Mouse (Mus musculus) cerebellum, adult (tissue): Measurements from ENCODE around the gene Prr15.

Experiments
- ATAC-seq: cut with Nextera tagmentation; 2 replicates; pipeline ENCODE4 v1.9.2; 2017; ENCODE audit warnings: mild to moderate bottlenecking, moderate library complexity, mixed read lengths; ENCODE audit not compliant: insufficient number of reproducible peaks, low FRiP score, low TSS enrichment

The Prr15 gene

GRCm38 (mm10) chr6:54330166-54330565 lies 4.5 kb downstream of the Prr15 start:
- ATAC-seq: no peak

- ATAC-seq: no peak
Observed at GRCm38 (mm10) chr6:54331765-54332164, 6.1 kb downstream of the Prr15 start.

GRCm38 (mm10) chr6:54332203-54332602 lies 6.6 kb downstream of the Prr15 start:
- no peak for ATAC-seq

- 0 out of 2 replicates have a peak, but pooled peaks have one; percentile 11 for ATAC-seq
Observed at GRCm38 (mm10) chr6:54333116-54333651, 7.5 kb downstream of the Prr15 start.

GRCm38 (mm10) chr6:54333652-54334396 lies 8.2 kb downstream of the Prr15 start:
- ATAC-seq: peak; percentile 63

- no peak for ATAC-seq
Observed at GRCm38 (mm10) chr6:54337321-54337720, 11.7 kb downstream of the Prr15 start.

- no peak for ATAC-seq
Observed at GRCm38 (mm10) chr6:54341133-54341532, 15.5 kb downstream of the Prr15 start.

- no peak for ATAC-seq
Observed at GRCm38 (mm10) chr6:54342223-54342622, 16.6 kb downstream of the Prr15 start.

GRCm38 (mm10) chr6:54351860-54352259 lies 26.2 kb downstream of the Prr15 start:
- ATAC-seq: no peak

GRCm38 (mm10) chr6:54352931-54353690 lies 27.5 kb downstream of the Prr15 start:
- no peak for ATAC-seq

- ATAC-seq: no peak
Observed at GRCm38 (mm10) chr6:54353698-54354097, 28.1 kb downstream of the Prr15 start.

GRCm38 (mm10) chr6:54355626-54356025 lies 30.0 kb downstream of the Prr15 start:
- no peak for ATAC-seq

- ATAC-seq: no peak
Observed at GRCm38 (mm10) chr6:54362526-54363324, 37.1 kb downstream of the Prr15 start.

- ATAC-seq: no peak
Observed at GRCm38 (mm10) chr6:54364406-54365136, 38.9 kb downstream of the Prr15 start.

GRCm38 (mm10) chr6:54366607-54367006 lies 41.0 kb downstream of the Prr15 start:
- ATAC-seq: no peak

- ATAC-seq: peak; percentile 70
Observed at GRCm38 (mm10) chr6:54368071-54368470, 42.4 kb downstream of the Prr15 start.

- no peak for ATAC-seq
Observed at GRCm38 (mm10) chr6:54369913-54370542, 44.4 kb downstream of the Prr15 start.

- ATAC-seq: no peak
Observed at GRCm38 (mm10) chr6:54371874-54372273, 46.2 kb downstream of the Prr15 start.

- ATAC-seq: no peak
Observed at GRCm38 (mm10) chr6:54379356-54379755, 53.7 kb downstream of the Prr15 start.
